Mouse (Mus musculus): ENCODE data around the gene Pcyt1a.

Pcyt1a gene

DNA sequence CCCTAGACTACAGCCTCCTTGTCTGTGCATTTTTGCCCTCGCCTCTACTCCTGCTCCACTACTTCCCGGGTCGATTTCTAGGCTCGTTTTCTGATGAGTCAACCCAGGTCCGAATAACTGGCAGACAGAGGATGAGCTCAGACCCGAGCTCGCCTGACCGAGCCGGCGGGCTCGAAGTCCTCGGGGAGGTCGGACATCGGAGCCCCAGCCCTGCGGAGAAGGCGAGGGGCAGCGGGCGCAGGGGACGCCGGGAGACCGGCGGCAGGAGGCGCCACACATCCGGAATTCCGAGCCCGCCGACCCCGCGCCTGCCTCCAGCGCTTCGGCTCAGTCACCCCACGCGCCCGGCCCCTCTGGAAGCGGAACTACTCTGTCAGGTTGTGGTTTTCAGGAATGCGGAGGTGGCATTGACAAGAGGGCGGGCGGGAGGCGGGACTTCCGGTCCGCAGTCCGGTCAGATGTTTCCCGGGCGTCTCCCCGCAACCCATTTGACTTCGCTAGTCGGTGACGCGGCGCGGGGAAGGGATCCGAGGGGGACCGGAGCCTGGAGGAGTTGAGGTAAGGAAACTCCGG is at the start of gene Pcyt1a:
TSS of gene Pcyt1a (plus strand) at position 448 of the 573 bp plus-strand sequence.
- peak; percentile 96 for DNase-seq

DNA sequence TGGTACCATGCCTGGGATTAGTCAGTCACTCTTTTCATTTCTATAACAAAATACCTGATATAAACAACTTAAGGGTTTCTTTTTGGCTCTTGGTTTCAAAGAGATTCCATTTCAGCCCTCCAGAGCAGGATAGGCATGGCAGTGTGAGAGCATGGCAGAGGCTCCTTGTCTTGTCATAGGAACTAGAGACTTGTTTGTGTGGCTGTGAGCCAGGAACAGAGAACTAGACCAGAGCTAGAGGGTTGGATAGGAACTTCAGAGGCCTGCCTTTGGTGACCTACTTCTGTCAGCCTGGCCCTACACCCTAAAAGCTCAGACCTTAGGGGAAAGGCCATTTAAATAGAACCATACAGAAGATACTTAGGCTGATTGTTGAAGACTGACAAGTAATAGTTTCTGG is 47.8 kb upstream of the Pcyt1a start:
- no peak for DNase-seq

- DNase-seq = no peak
Measured at GRCm38 (mm10) chr16:32384885-32385284, 45.8 kb upstream of the Pcyt1a start.

DNA sequence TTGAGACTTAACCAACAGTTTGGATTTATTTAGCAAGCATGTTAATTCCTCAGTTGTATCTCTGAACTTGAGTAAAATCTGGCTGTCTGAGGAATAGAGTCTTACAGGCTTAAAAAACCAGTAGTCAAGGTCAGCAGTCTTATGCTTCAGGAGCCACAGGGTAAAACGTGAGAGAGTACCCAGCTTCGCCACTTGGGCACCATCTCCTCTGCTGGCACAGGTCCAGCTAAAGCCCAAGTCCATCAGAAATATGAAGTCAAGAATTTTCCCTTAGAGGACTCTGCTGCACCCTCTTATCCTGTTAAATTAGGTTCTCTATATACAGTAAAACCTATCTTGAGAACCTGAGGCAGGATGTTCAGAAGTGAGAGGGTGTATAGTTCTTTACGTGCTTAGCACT is 43.9 kb upstream of the Pcyt1a start:
- DNase-seq = peak; percentile 26

- DNase-seq = no peak
Measured at GRCm38 (mm10) chr16:32389049-32389448, 41.7 kb upstream of the Pcyt1a start.

- DNase-seq = no peak
Measured at GRCm38 (mm10) chr16:32389841-32390240, 40.9 kb upstream of the Pcyt1a start.

DNA sequence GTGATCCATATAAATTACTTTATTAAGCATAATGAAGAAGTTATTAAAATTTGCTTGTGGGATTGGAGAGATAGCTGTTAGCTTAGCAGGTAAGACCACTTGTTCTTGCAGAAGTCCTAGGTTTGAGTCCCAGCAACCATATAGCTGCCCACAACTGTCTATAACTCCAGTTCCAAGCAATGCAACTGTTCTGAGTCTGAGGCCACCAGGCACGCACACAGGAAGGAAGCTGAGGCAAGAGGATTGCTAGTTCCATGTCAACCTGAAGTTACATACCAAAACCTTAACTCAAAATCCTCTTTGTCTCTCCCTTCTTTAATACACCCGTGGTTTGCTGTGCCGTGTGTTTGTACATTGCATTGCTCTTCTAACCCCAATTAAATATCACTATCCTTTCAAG is 39.8 kb upstream of the Pcyt1a start:
- DNase-seq = no peak

GRCm38 (mm10) chr16:32395679-32396540 is 34.8 kb upstream of the Pcyt1a start:
- DNase-seq = no peak

DNA sequence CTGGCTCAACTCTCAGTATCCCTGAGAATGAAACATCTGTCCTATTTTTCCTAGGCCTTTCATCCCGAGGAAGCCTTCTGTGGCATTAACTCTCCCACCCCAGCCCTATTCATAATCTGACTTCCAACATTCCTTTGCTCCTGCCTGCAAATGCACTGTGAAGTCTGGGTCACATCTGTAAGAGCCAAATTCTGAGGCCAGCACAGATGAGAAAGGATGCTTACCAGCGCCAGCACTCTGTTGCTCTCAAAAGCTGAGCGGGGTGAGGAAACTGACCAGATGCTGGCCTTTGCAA is 34.2 kb upstream of the Pcyt1a start:
- DNase-seq = no peak

- DNase-seq = peak; percentile 8
Measured at GRCm38 (mm10) chr16:32398206-32398605, 32.5 kb upstream of the Pcyt1a start.

DNA sequence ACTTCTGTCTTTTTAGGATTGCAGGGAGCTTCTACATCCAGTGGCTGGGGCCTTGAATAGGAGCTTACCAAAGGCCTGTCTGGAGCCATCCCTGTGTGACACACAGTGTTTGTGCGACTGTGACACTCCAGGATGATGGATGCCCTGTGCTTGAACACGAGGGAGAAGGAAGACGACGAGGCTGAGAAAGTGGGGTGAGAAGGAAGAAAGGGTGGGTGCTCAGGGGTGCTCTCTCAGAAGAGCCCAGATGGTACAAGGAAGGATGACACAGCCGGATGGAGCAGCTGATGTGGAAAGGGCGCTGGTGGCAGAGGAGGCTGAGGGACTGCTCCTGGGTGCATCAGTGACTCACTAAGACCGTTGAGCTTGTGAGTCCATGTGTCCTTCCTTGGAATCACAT is 30.5 kb upstream of the Pcyt1a start, which contains the start of gene Tm4sf19:
TSS of gene Tm4sf19 (plus strand) at position 240 of the 400 bp plus-strand sequence.
- DNase-seq = no peak

DNA sequence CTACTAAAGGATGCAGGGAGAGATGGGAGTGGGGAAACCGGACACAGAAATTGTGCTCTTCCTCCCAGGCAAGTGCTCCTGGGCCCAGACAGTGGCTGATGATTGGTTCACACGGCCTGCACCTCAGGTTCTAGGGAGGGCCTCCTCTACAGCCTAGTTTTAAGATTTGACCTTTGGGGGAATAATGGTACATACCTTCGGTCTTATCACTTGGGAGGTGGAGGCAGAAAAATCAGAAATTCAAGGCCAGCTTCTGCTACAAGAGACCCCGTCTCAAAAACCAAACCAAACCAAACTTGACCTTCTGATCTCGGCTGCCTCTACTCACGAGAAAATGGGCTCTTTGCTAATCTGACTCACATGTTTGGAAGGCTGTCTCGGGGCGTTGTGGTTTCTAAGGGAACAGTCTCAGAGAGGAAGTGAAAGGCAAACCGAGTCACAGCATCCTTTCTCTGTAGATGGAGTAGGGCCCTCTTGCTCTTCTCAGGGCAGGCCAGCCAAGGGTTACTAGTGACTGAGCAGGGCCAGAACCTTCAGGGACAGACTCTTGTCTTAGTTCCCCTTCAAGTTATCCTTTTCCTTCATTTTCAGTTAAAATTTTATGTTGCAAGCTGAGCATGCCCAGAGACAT is 29.3 kb upstream of the Pcyt1a start:
- DNase-seq = no peak

DNA sequence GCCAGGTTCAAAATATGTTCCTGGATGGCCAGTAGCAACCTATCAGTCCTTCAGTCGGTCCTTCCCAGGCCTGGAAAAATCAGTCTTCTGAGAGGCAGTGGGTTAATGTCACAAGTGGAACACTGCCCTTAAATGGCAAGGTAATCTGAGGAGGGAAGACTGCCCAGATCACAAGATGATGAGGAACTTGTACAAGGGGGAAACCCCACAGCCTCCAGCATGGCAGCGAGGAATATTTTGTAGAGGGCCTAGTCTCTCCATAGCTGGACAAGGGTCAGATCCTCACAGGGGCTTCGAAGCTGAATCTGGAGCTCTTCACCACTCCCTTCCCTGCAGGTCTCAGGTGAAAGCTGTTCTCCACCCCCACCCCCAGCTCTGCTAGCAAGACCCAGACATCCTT is 27.9 kb upstream of the Pcyt1a start:
- DNase-seq = no peak

DNA sequence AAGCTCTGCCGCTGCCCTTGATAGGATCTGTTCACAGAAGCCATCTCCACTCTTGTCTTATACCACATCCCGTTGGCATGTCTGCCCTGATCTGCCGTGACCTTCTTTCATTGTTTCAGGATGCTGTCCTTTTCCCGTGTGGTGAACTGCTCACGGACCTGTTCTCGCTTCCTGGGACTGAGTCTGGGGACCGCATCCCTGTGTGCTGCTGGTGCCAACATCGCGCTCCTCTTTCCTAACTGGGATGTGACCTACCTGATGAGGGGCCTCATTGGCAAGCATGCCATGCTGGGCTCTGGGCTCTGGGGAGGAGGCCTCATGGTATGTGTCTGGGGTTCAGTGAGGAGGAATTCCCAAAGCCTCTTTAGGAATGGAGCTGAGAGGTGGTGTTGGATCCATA is 25.0 kb upstream of the Pcyt1a start:
- DNase-seq = no peak

- DNase-seq = no peak
Measured at GRCm38 (mm10) chr16:32406671-32407070, 24.1 kb upstream of the Pcyt1a start.

DNA sequence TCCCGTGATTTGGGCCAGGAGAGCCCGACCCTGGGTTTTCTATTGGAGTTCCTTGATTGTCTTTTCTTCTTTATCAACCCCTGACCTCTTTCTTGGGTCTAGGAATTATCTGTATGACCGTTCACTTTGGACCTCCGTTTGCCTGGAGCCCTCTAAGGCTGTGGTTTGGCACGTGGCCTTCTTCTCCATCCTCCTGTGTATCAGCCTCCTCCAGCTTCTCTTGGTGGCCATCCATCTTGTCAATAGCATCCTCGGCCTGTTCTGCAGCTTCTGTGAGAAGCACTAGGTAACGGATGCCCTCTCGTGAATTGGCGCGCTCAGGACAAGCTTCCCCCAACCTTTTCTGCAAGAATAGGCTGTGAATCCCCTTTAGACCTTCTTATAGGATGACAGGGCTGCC is 23.0 kb upstream of the Pcyt1a start:
- no peak for DNase-seq

- no peak for DNase-seq
Measured at GRCm38 (mm10) chr16:32417457-32417856, 13.3 kb upstream of the Pcyt1a start.

- peak; percentile 96 for DNase-seq
Measured at GRCm38 (mm10) chr16:32419517-32420483, 10.9 kb upstream of the Pcyt1a start, which contains the start of gene Tctex1d2. Gene Tctex1d2, plus strand, starts transcription at chr16:32419702.

DNA sequence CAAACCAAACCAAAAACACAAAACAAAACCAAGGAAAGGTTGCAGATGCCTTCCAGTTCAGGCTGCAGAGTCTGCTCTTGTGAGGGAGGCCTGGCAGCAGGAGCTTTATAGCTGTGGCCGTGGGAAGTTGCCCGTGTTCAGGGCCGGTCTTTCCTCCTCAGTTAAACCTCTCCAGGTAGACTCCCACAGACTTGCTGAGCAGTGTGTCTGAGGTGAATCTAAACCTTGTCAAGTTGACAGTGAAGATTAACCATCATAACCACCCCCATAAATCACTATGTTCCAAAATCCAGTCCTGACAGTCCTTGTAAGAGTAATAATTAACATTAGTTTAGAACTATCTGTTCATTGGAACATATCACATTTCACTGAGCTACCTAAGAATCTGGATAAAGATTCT is 3.2 kb upstream of the Pcyt1a start:
- peak; percentile 35 for DNase-seq

DNA sequence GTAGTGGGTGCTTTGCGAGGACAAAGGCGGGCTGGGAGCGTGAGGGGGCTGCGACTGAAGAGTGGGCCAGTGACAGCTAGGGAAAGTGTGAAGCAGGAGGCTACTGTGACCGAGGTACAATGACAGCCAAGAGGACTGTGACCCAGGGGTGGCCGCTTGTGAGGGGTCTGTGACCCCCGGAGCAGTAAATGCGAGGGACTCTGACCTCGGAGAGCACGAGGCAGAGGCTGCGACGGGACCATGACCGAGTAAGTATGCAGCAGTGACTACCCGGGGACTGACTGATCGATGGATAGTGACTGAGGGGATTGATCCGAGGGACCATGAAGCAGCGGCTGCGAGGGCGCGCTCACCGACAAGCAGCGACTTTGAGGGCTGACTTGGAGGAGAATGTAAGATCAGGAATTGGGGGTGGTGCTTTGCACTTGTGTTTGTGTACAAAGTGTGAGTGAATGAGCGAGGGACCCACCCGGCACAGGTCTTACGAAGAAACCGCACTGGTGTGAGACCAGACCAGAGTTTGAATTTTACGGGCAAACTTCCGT is 398 bp downstream of the Pcyt1a start:
- no peak for DNase-seq

GRCm38 (mm10) chr16:32431926-32432325 is 1.2 kb downstream of the Pcyt1a start:
- no peak for DNase-seq

- DNase-seq = no peak
Measured at GRCm38 (mm10) chr16:32433138-32433537, 2.4 kb downstream of the Pcyt1a start.

- no peak for DNase-seq
Measured at GRCm38 (mm10) chr16:32434066-32434465, 3.3 kb downstream of the Pcyt1a start.
